Mouse (Mus musculus) C2C12 (cell line): ENCODE results near the gene Pim1.

ENCODE experiments used
- CTCF ChIP-seq: IDR thresholded peaks from one replicate; pipeline ENCODE4 v1.5.1; 2011; ENCODE audit not compliant: control insufficient read depth, insufficient read depth, insufficient read length
- USF1 ChIP-seq: IDR thresholded peaks from one replicate; pipeline ENCODE4 v1.6.1; 2011; ENCODE audit warnings: low read depth, mild to moderate bottlenecking, control low read depth, moderate library complexity

GRCm38 (mm10) chr17:29456926-29457325 lies 33.6 kb upstream of the Pim1 start:
- no peak for TF ChIP-seq USF1
- no peak for TF ChIP-seq CTCF
